Mouse (Mus musculus) gonadal fat pad, adult 2 months (tissue): ENCODE data around the gene Tns3. TPM values are rescaled to one million over a fixed set of nuclear protein-coding genes. Genes with fewer than 3 reads are reported as not detected.

Source experiments
- DNase-seq: peaks from one replicate; pipeline ENCODE4 v3.0.0-alpha.2; 2012; ENCODE audit warnings: low read depth
- polyA plus RNA-seq: library from polyadenylated mRNA; depleted of rRNA; stranded (reverse); fragments of >200 nt; gene quantifications from 2 replicates; pipeline ENCODE4 v1.2.3, GENCODE M21; 2012

Tns3 gene
- polyA plus RNA-seq, 1 experiment, result 31.2 TPM

- no peak for DNase-seq
Measured at GRCm38 (mm10) chr11:8651448-8652035, 12.8 kb downstream of the Tns3 start.

DNA sequence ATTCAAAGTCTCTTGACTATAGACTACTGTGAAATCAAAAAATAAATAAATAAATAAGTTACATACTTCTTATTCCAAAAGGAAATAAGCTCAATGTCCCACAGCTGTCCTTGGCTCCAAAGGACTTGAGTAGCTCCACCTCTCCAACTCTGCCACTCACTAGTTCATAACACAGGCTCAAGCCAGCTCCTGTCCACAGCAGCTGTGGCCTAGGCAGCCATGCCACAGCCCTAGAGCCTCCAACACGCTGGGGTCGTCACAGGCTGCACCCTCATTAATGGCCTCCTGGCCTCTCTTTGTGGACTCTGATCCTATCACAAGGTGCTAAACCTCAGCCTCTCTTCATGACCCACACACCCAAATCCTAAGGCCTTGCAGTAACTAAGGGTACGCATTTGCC, 18.7 kb downstream of the Tns3 start:
- DNase-seq, result no peak

GRCm38 (mm10) chr11:8644272-8644671, 20.1 kb downstream of the Tns3 start:
- no peak for DNase-seq

DNA sequence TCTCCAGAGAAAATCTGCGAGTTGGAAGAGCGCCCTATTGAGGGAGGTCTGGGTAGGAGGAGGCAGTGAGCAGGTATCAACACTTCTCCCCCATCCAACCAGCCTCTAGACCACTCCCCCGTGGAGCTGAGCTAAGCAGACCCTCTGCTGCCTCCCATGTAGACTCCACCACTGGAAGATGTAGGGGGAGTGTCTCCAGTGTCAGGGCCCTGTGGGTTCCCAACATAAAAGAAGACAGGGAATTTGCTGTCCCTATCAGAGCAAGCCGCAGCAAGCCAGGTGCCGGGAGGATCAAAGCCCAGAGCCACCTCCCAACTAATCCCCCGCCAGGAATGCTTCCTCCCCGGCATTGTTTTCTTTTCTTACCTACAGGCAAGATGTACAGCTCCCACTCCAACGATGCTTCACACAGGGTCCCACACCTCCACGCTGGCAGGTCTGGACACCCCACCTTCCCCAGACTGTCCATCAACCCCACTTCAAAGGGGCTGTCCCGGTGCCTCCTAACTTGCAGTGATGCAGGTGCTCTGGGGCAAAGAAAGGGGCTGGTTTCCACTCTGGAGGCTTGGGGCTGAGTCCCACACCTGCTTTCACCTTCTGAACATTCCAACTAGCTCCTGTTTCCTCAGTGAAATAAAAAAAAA, 22.6 kb downstream of the Tns3 start:
- no peak for DNase-seq

GRCm38 (mm10) chr11:8639726-8640125, 24.6 kb downstream of the Tns3 start:
- no peak for DNase-seq

DNA sequence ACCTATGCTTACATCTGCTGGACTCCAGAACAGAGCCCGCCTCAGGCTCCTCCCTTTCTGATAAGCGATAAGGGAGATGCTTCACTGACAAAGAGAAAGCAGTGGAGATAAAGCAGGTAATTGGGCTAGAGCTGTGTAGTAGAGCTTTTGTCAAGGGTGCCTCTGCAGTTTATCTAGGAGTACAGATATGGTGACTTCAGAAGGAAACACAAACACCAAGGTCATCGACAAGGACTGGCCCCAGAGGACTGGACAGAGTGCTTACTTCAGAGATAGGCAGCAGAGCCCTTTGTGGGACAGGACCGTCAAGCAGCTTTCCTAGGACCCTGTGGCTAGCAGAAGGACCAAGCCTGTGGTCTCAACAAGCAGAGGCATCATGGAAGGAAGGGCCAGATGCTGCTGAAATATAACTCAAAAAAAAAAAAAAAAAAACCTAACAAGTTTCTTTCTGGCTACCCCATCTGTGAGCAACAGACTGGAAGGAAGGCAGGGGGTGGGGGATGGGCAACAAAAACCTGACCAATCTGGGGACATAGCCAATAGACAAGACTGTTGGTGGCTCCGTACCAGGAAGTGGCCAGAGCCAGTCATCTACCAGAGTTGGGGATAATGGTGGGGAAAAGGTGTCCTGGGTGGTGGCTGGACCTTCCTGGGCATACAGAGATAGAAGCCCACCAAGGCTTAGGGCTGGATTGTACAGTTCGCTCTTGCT, 25.2 kb downstream of the Tns3 start:
- DNase-seq, result no peak

- DNase-seq, result no peak
Measured at GRCm38 (mm10) chr11:8637469-8638447, 26.6 kb downstream of the Tns3 start.

DNA sequence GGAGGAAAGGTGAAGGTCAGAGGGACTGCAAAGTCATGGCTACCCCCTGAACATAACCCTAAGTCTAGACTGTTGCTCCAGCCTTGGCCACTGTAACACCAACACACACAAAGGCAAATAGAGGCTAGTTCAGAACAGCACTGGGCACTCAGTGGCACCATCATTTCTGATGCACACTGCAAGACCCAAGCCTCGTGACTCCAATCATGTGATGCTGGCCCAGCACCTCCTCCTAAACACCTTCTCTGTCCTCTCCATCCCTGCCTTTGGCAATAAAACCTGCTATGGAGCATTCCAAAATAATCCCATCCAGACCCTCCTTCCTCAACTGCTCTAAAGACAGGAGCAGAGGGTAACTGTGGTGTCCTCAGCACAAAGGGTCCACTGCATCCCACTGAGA, 27.7 kb downstream of the Tns3 start:
- DNase-seq, result no peak

DNA sequence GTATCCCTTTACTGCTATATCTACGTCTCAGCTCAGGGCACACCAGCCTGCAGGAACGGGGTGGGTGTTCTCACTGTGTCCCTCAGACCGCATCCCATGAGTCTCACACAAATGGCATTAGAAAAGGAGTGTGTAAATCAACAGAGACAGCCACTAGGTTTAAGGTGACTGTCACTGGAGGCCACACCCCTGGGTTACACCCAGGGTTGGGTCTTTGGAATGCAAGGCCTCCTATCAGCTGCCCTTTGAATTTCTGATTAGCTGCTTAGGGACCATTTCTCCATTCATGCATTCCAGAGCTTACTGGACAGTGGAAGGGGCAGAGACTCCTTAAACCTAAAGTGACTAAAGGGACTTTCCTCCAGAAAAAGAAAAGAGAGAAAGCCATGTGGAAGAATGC, 28.6 kb downstream of the Tns3 start:
- no peak for DNase-seq

- no peak for DNase-seq
Measured at GRCm38 (mm10) chr11:8634728-8635410, 29.5 kb downstream of the Tns3 start.

- DNase-seq, result no peak
Measured at GRCm38 (mm10) chr11:8632163-8632562, 32.2 kb downstream of the Tns3 start.

- DNase-seq, result no peak
Measured at GRCm38 (mm10) chr11:8629862-8630390, 34.4 kb downstream of the Tns3 start.

GRCm38 (mm10) chr11:8629326-8629725, 35.0 kb downstream of the Tns3 start:
- no peak for DNase-seq

DNA sequence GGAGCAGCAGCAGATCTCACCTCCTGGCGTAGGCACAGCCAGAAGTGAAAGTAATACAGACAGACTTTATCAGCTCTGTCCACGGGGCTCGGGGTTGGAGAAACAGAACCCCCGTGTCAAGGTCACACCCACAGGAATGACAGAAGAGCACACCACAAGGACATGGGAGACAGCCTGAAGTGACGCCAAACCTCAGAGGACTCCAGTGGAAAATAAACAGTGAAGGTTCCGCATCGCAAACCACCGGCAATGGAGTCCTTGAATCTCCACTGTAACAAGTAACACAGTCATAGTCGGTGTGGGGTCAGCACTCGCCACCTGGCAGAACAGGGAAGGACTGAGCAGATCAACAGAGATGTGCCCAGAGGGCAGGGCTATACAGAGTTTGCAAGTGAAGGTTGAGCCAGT, 35.5 kb downstream of the Tns3 start:
- DNase-seq, result no peak

GRCm38 (mm10) chr11:8627156-8627555, 37.2 kb downstream of the Tns3 start:
- DNase-seq, result no peak

DNA sequence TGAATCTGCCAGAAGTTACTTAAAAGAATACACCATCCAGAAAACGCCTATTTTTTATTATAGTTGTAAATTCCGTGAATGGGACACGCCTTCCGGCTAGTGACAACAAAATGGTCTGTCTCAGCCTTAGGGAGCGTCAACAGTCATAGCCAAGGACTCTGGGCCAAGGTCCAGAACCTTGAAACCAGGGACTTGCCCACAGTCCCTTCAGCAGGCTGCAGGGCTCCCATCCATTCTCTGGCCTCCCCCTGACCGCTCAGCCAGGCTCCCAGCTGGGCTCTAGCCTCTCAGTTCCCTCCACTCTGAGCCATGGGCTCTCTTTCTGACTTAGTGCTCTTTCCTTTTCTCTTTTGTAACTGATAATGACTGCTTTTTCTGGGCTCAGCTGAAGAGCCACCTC, 37.6 kb downstream of the Tns3 start:
- DNase-seq, result no peak

DNA sequence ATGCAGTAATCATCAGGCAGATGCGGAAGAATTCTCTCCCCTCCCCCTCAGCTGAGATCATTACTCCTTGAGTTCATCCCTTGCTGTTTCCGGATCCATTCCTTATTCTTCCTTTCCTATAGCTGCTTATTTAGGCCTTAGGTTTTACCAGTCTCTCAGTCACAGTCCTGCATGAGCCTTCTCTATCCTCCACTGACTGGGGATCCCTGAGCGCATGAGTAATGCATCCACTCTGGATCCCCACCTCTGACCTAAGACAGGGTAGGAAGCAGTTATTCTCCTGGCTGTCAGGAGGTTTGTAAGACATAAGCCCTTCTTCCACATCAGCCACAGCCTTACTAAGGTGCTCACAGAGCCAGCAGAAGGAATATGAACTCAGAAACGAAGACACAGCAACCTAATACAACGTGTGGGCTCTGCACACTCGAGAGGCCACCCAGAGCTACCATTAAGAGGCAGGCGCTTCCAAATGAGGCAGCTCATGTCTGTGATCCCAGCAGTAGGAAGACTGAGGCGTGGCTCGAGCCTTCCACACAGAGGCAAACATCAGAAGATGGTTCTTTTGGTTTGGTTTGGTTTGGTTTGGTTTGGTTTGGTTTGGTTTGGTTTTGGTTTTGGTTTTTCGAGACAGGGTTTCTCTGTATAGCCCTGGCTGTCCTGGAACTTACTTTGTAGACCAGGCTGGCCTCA, 38.3 kb downstream of the Tns3 start:
- no peak for DNase-seq

GRCm38 (mm10) chr11:8625451-8625850, 38.9 kb downstream of the Tns3 start:
- DNase-seq, result no peak

DNA sequence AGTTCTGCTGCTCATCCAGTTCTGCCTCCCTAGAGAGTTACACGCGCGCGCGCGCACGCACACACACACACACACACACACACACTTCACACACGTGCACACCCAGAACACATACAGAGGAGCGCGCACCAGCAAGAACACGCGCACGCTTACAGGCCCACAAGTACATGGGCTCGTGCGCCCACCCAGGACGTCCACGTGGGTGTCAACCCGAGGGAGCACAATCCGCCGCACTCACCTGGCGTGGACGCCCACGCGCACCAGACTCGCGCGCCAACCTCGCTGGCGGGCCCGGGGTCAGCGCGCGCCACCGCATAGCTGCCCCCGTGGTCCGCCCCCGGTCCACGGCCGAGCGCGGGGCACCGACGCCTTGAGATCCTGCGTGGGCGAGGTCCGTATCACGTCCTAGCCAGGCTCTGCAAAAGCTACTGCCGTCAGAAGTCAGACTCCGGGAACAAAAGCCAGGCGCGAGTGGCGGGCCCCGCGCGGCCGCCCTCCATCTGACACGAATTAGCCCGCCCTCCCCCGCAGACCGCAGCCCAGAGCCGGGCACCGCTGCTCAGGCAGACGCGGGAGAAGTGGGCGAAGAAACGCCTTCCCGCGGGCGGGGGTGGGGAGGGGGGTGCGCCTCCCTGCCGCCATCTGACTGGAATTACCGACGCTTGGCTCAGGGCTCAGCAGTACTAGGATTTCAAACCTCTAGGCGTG, 40.0 kb downstream of the Tns3 start:
- no peak for DNase-seq

GRCm38 (mm10) chr11:8623852-8624178, 40.5 kb downstream of the Tns3 start:
- no peak for DNase-seq
